Mouse (Mus musculus): Measurements from ENCODE around the gene Mettl26.

DNA sequence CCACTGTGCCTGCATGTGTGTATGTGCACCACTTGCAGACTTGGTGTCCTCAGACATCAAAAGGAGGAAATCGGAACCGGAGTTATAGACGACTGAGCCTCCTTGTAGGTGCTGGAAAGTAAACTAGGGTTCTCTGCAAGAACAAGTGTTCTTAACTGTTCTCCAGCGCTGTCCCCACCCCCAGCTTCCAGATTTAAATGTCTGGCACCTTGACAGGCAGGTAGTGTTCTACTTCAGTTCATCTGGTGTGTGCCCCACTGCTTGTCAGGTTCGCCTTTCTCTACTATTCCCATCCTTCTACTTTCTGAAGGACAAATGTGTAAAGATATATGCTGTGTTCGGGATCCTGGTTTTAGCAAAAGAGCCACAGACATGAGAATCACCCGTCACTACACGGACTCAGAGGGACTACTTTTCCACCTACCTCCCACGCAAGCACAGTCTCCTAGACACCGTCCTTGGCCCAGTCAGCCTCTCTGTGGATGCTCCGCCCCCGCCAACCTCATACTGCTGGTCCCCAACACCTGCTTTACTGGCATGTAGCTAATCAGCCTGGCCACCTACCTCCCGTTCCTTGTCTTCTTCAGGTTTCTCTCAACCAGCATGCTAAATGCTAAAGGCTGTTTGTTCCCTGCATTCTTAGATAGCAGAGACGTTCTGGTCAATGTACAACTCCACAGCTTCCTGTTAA lies 38.5 kb downstream of the Mettl26 start:
- TF ChIP-seq POLR2A (IDR thresholded peaks at IDR 0.05; ENCODE audit: borderline replicate concordance, low read depth, low read length), result no peak
- TF ChIP-seq CTCF (IDR thresholded peaks at IDR 0.05; ENCODE audit: low read depth, low read length), result no peak
